Mouse (Mus musculus) cerebellum, adult 2 months (tissue): ENCODE measurements at regions not wholly inside any gene's neighbourhood (a gene's known extent, or its start where the extent isn't known, plus 50 kb on each side); places are given as distances from the start of the nearest gene placed in this dataset.
"Not testable (repeated sequence)": the region's sequence is repeated elsewhere in the genome, so short reads cannot be mapped to it uniquely, and the experiment has no call there.

ENCODE experiments used
- DNase-seq, 2 experiments: peaks; one replicate each; pipeline ENCODE4 v3.0.0; 2021
- H3K27ac ChIP-seq: fragments of 200-500 bp; 2 replicates; pipeline ENCODE4 v1.5.1; 2012; ENCODE audit warnings: low read length, control low read depth, inconsistent platforms; ENCODE audit not compliant: insufficient read depth
- H3K27me3 ChIP-seq: fragments of 200-500 bp; 2 replicates; pipeline ENCODE4 v1.6.1; 2012; ENCODE audit warnings: inconsistent platforms, mild to moderate bottlenecking, low read length, moderate library complexity; ENCODE audit not compliant: control insufficient read depth, insufficient read depth
- H3K4me1 ChIP-seq: fragments of 200-500 bp; 2 replicates; pipeline ENCODE4 v1.6.1; 2011; ENCODE audit warnings: low read length; ENCODE audit not compliant: control insufficient read depth, insufficient read depth
- H3K4me3 ChIP-seq: fragments of 200-500 bp; replicated peaks from 2 replicates; pipeline ENCODE3; 2011; ENCODE audit warnings: mild to moderate bottlenecking, low read depth, low read length, control low read depth; ENCODE audit not compliant: insufficient read depth
- WGBS: fragments of 180-500 bp; shearing (Covaris S2); methylation state at CpG from one replicate; pipeline ENCODE4 v1.1.7; 2018; 5-methylcytosine and 5-hydroxymethylcytosine counted together

DNA sequence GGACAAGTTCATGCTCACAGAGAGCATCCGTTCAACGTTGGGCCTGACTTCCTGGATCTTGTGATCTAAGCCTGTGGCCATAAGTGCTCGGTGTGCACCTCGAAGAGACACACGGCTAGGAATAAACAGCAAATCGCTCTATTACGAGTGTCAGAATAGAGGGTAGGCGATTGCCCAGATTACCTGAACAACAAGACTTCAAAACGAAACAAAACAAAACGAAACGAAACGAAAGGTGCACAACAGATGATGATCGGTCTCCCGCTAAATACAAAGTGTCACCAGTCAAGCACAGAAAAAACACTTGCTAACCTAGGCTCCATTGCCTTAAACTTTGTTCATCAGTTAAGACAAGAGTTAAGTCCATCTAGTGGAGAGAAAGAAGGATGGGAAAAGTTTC is 67.4 kb downstream of the Pdia4 start:
- H3K27me3 ChIP-seq, H3K4me3 ChIP-seq, H3K27ac ChIP-seq, H3K4me1 ChIP-seq: not testable (repeated sequence)
- peak in 1 of 2 experiments; percentile 2 for DNase-seq
- WGBS = 88% methylated on average over 9 of the region's 14 CpGs

- H3K4me3 ChIP-seq, H3K27ac ChIP-seq, H3K27me3 ChIP-seq, H3K4me1 ChIP-seq: not testable (repeated sequence)
- whole genome bisulfite sequencing = 15% methylated on average over 5 of the region's 20 CpGs
- DNase-seq = peak; percentile 39 to 58
These were observed 69.4 kb downstream of the Pdia4 start for GRCm38 (mm10) chr6:47743856-47744255.

DNA sequence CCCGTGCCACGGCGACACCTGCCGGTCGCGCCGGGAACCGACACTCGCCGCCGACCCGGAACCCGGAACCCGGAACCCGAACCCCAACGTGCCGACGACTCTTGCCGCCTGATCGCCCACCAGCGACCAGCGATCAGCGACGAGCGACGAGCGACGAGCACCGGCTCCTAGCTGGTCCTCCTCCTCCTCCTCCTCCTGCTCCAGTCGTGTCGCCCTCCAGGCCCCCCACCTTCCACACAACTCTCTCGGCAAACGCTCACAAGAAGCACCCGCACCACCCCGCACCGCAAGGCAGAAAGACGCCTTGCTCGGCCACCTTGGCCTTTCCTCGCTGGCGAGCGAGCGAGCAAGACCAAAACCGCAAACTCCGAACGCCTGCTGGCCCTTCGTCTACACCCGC is 73.0 kb downstream of the Pdia4 start:
- peak; percentile 41 to 57 for DNase-seq
- peak overlapping the region; percentile 54 for H3K4me3 ChIP-seq
- WGBS = 4% methylated on average over 18 of the region's 47 CpGs
- H3K4me1 ChIP-seq, H3K27me3 ChIP-seq, H3K27ac ChIP-seq: not testable (repeated sequence)

DNA sequence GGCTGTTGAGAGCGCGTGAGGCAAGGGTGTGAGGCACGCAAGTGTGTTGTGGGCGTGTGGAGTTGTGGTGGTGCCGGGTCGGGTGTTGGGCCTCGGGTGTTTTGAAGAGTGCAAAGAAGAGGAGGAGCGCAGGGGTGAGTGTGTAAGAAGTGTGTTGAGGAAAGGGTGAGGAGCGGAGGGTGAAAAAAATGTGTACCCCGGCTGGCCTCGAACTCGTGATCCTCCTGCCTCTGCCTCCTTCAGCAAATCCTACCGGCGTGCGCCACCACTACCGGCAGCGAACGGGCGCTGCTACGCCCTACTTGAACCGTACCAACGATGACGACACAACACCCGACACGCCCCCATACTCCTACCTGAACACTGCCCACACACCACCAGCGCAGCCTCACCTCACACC is 73.5 kb downstream of the Pdia4 start:
- not testable (repeated sequence) for H3K4me3 ChIP-seq, H3K27ac ChIP-seq, H3K27me3 ChIP-seq, H3K4me1 ChIP-seq
- peak; percentile 72 to 84 for DNase-seq
- WGBS = 4% methylated on average over 15 of the region's 26 CpGs

DNA sequence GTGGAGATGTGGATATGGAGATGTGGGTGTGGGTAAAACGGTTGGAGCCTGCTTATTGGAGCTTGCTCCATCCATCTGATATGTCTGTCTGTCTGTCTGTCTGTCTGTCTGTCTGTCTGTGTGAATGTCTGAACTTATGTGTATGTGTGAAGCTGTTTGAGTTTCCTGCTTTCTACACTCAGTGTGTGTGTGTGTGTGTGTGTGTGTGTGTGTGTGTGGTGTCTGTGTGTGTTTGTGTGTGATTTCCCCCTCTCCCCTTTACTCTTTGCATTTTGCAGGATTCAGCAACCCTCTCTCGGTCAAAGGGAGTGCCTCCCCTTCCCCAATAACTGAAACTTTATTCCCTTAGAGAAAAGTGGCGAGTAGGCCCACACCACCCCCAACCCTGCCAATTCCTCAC is 75.3 kb downstream of the Pdia4 start:
- H3K4me1 ChIP-seq, H3K27ac ChIP-seq, H3K4me3 ChIP-seq, H3K27me3 ChIP-seq: not testable (repeated sequence)
- 86% methylated on average over 1 of the region's 3 CpGs for WGBS
- peak; percentile 1 to 11 for DNase-seq
